Mouse (Mus musculus) left cerebral cortex, adult 6 months (tissue): ENCODE data around the gene Hnrnpu. TPM values are rescaled to one million over a fixed set of nuclear protein-coding genes. Genes with fewer than 3 reads are reported as not detected.

Experiments
- long read RNA-seq, 2 experiments: library from polyadenylated mRNA; unstranded; transcript quantifications; one replicate each; pipeline ENCODE4 v2.0.0; 2019 to 2020
- polyA plus RNA-seq: library from polyadenylated mRNA; unstranded; fragments of <200 nt; fragmentation: Nextera tagmentation; gene quantifications from 2 replicates; pipeline ENCODE4 v1.2.3, GENCODE M21; 2021

Hnrnpu gene
- 29.1 and 102 TPM in 2 replicates for polyA plus RNA-seq
- long read RNA-seq, experiment 1, full-length matches to known transcripts: 67 of 127 reads
- long read RNA-seq, experiment 1, partial matches to known transcripts: 46 of 127 reads
- long read RNA-seq, experiment 1, other reads (novel, unspliced or antisense): 14 of 127 reads
- long read RNA-seq, experiment 2, full-length matches to known transcripts: 8 of 91 reads
- long read RNA-seq, experiment 2, partial matches to known transcripts: 60 of 91 reads
- long read RNA-seq, experiment 2, other reads (novel, unspliced or antisense): 23 of 91 reads

DNA sequence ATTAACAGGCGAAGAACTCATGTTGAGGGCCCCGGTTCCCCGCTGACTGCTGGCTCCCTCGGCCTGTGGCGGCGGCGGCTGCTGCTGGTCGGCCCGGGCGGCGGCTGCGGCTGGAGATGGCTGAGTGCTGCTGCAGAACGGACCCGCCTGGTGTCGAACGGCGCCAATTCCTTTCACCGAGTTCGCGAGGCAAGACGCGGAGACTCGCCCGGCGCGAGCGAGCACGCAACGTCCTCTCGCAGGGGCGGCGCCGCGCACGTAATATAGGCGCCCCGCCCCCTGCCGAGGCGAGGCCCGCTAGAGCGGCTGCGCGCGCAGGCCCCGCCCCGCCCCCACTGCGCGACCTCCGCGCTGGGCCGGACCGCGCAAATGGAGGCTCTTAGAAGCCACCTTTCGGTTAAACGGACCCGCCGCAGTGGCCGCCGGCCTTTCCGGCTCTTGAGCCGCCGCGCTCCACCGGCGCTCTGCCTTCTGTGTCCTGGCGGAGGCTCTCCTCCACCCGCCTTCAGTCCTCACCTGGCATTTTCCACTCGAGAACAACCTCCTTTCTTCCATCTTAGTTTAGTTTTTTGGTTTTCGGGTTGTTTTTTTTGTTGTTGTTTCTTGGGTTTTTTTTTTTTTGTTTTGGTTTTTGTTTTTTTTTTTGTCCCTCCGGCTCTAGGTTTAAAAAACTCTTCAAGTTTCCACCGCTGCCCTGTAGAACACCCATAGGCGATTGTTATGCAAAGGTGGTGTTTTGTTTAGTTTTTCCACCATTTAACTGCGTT lies at the start of gene Hnrnpu:
TSS of gene Hnrnpu (minus strand) at position 247 of the 767 bp plus-strand sequence.

DNA sequence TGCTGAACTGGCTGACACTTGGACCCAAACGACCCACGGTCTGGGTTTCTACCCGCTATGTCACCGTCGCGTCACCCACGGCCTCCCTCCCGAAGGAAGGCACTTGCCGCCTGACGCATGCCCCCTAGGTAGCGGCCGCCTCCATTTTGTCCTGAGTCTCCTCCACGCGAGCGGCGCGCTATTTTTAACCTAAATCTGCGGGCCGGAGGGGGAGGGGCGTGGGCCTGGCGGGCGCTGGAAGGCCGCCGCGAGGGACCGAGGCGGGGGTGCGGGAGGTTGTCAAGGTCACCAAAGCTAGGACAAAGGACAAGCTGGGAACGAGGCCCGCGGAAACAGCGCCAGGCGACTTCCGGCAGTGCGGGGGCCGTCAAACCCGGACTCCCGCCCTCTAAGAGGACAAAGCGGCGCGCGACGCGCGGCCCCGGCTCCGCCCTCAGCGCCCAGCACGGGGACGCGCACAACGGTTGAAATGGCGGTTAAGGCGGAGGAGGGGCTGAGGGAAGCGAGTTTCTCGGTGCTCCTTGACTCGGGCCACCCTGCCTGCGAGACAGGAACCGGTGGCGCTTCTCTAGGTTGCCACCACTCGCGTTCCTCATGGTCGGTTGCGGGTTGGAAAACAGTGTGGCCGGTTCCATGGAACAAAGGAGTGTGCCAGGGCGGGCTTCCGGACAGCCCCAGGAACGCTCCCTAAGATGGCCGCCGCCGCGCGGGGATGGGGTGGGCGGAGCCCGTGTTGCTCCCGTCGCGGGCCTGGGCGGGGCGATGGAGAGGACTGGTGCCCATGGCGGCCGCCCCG lies 19.0 kb downstream of the Hnrnpu start, which contains the start of gene Cox20:
TSS of gene Cox20 (plus strand) at position 742 of the 796 bp plus-strand sequence.

Other genes with a start within 250 kb of the Hnrnpu start
- 2.7 and 12.8 TPM in 2 replicates for gene Desi2, start 150.4 kb downstream of the Hnrnpu start, polyA plus RNA-seq
- 257 and 279 TPM in 2 replicates for gene Cox20, start 18.7 kb downstream of the Hnrnpu start, polyA plus RNA-seq
- 6.5 and 7.1 TPM in 2 replicates for gene Efcab2, start 68.3 kb upstream of the Hnrnpu start, polyA plus RNA-seq
- 0.77 and 1.1 TPM in 2 replicates for gene Kif26b, start 191.3 kb upstream of the Hnrnpu start, polyA plus RNA-seq